Mouse (Mus musculus): ENCODE measurements at regions not wholly inside any gene's neighbourhood (a gene's known extent, or its start where the extent isn't known, plus 50 kb on each side); places are given as distances from the start of the nearest gene placed in this dataset.

DNA sequence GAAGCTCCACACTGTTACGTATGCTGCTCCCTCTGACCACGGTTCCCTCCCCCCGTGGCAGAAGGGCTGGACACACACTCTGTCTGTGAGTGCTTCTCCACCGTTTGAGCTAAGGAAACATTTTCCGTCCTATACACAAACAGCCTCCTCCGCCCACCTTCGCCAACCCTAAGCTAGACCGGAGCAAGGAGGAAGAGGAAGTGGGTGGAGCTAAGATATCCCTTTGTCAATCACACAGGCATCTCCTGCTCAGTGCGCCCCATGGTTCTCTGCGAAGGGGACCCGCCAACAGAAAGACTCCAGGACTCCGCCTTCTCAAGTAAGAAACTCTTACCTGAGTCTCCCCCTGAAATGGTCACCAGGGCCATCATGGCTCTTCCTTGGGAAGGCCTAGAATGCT, 61.9 kb upstream of the Cdh5 start:
- no peak for TF ChIP-seq CTCF (IDR thresholded peaks at IDR 0.05; ENCODE audit: borderline replicate concordance, control insufficient read depth, extremely low read depth, insufficient read depth, low read length, poor library complexity)
- 0 out of 2 replicates have a peak, but pooled peaks have one; percentile 22 for TF ChIP-seq POLR2A (IDR thresholded peaks at IDR 0.05; ENCODE audit: control insufficient read depth, extremely low read depth, insufficient read depth, low read length, poor library complexity)

Data from thymus, adult 2 months (tissue).